Mouse (Mus musculus) midbrain, embryonic 16.5 days (tissue): ENCODE data around the gene Zmat5. TPM values are rescaled to one million over a fixed set of nuclear protein-coding genes. Genes with fewer than 3 reads are reported as not detected.
A peak's percentile ranks its signal among the peaks of the same experiment; 100 is the strongest.

Experiments used
- ATAC-seq: fragments of 200-750 bp; cut with Nextera tagmentation; 2 replicates; pipeline ENCODE4 v1.8.0; 2017; ENCODE audit warnings: moderate TSS enrichment
- H3K27ac ChIP-seq: fragments of 300-500 bp; sonication (generic); 2 replicates; pipeline ENCODE4 v1.5.1; 2014; ENCODE audit warnings: mild to moderate bottlenecking, low read length, mixed read lengths
- H3K27me3 ChIP-seq: fragments of 300-500 bp; sonication (generic); 2 replicates; pipeline ENCODE4 v1.6.1; 2014; ENCODE audit warnings: low read depth, low read length, mixed read lengths; ENCODE audit not compliant: control insufficient read depth, insufficient read depth
- H3K36me3 ChIP-seq: fragments of 300-500 bp; sonication (generic); 2 replicates; pipeline ENCODE4 v1.6.1; 2014; ENCODE audit warnings: mild to moderate bottlenecking, low read length, moderate library complexity, mixed read lengths; ENCODE audit not compliant: control insufficient read depth, insufficient read depth
- H3K4me1 ChIP-seq: fragments of 300-500 bp; sonication (generic); 2 replicates; pipeline ENCODE4 v1.6.1; 2014; ENCODE audit warnings: mild to moderate bottlenecking, low read length, mixed read lengths; ENCODE audit not compliant: control insufficient read depth, insufficient read depth
- H3K4me2 ChIP-seq: fragments of 300-500 bp; sonication (generic); 2 replicates; pipeline ENCODE4 v1.6.1; 2014; ENCODE audit warnings: mild to moderate bottlenecking, low read length, mixed read lengths
- H3K4me3 ChIP-seq: fragments of 300-500 bp; sonication (generic); 2 replicates; pipeline ENCODE4 v1.5.1; 2014; ENCODE audit warnings: low read depth, mild to moderate bottlenecking, low read length, moderate library complexity, mixed read lengths
- H3K9ac ChIP-seq: fragments of 300-500 bp; sonication (generic); 2 replicates; pipeline ENCODE4 v1.6.1; 2014; ENCODE audit warnings: low read depth, low read length, mixed read lengths
- H3K9me3 ChIP-seq: fragments of 300-500 bp; sonication (generic); replicated peaks from 2 replicates; pipeline ENCODE4 v1.6.1; 2014; ENCODE audit warnings: mild to moderate bottlenecking, low read length, mixed read lengths; ENCODE audit not compliant: control insufficient read depth, poor library complexity, severe bottlenecking
- WGBS: fragments of 180-500 bp; shearing (Covaris S2); extraction: QIAGEN DNeasy Blood & Tissue Kit; methylation state at CpG from one replicate; pipeline ENCODE4 v1.1.7; 2014; 5-methylcytosine and 5-hydroxymethylcytosine counted together
- polyA plus RNA-seq: library from polyadenylated mRNA; unstranded; fragments of >200 nt; fragmentation: Nextera tagmentation; extraction: Ambion mirVana; gene quantifications from 2 replicates; pipeline ENCODE4 v1.2.1, GENCODE M21; 2015

Gene Zmat5
- polyA plus RNA-seq, 1 experiment from 2014 or later, result 49.4 TPM

- no peak for ATAC-seq
- H3K4me2 ChIP-seq, result no peak overlapping the region
- H3K9ac ChIP-seq, result no peak overlapping the region
- no peak overlapping the region for H3K4me3 ChIP-seq
- H3K36me3 ChIP-seq, result no peaks in the 10 kb centered on the region
- H3K4me1 ChIP-seq, result peaks cover 4% of the 10 kb centered on the region
- WGBS, result 82% methylated on average over 10 of the region's 10 CpGs
- peaks cover 2% of the 10 kb centered on the region for H3K27me3 ChIP-seq
- no peaks in the 10 kb centered on the region for H3K9me3 ChIP-seq
- H3K27ac ChIP-seq, result no peak overlapping the region
Measured at GRCm38 (mm10) chr11:4737682-4738081, 33.2 kb downstream of the Zmat5 start.

- no peak overlapping the region for H3K9ac ChIP-seq
- H3K4me2 ChIP-seq, result no peak overlapping the region
- ATAC-seq, result no peak
- no peak overlapping the region for H3K4me3 ChIP-seq
- H3K27me3 ChIP-seq, result peaks cover 2% of the 10 kb centered on the region
- no peaks in the 10 kb centered on the region for H3K36me3 ChIP-seq
- H3K4me1 ChIP-seq, result peaks cover 4% of the 10 kb centered on the region
- H3K9me3 ChIP-seq, result no peaks in the 10 kb centered on the region
- WGBS, result 94% methylated on average over 16 of the region's 16 CpGs
- H3K27ac ChIP-seq, result no peak overlapping the region
Measured at GRCm38 (mm10) chr11:4738719-4739118, 34.2 kb downstream of the Zmat5 start.

- Histone ChIP-seq H3K36me3 (no peaks in the 10 kb centered on the region), H3K4me1 (peaks cover 7% of the 10 kb centered on the region), H3K4me2 (no peak overlapping the region), H3K27ac (no peak overlapping the region), H3K27me3 (peaks cover 23% of the 10 kb centered on the region), H3K9ac (no peak overlapping the region), H3K4me3 (no peak overlapping the region), H3K9me3 (no peaks in the 10 kb centered on the region)
- whole genome bisulfite sequencing, result 76% methylated on average over 5 of the region's 5 CpGs
- no peak for ATAC-seq
Measured at GRCm38 (mm10) chr11:4740785-4741184, 36.3 kb downstream of the Zmat5 start.

GRCm38 (mm10) chr11:4744691-4745090 lies 40.2 kb downstream of the Zmat5 start:
- H3K27me3 ChIP-seq, result peaks cover 46% of the 10 kb centered on the region
- no peak overlapping the region for H3K9ac ChIP-seq
- H3K4me2 ChIP-seq, result peak overlapping the region; percentile 100; the same call in 1 of the 2 replicates
- no peak overlapping the region for H3K27ac ChIP-seq
- ATAC-seq, result no peak
- peaks cover 16% of the 10 kb centered on the region for H3K4me1 ChIP-seq
- 65% methylated on average over 6 of the region's 6 CpGs for WGBS
- no peaks in the 10 kb centered on the region for H3K9me3 ChIP-seq
- H3K4me3 ChIP-seq, result no peak overlapping the region
- H3K36me3 ChIP-seq, result no peaks in the 10 kb centered on the region

- peak overlapping the region; percentile 67 for H3K4me3 ChIP-seq
- ATAC-seq, result peak; percentile 12; the same call in 1 of the 2 replicates
Measured at GRCm38 (mm10) chr11:4745969-4746368, 41.5 kb downstream of the Zmat5 start.

GRCm38 (mm10) chr11:4746733-4747132 lies 42.3 kb downstream of the Zmat5 start, which contains the start of gene Cabp7:
Gene Cabp7 (minus strand): TSS chr11:4746778.
- H3K4me2 ChIP-seq, result peak within 1 kb of the TSS; percentile 100
- no peak within 1 kb of the TSS for H3K27ac ChIP-seq
- H3K36me3 ChIP-seq, result no peaks in the 10 kb centered on the region
- ATAC-seq, result no peak
- 2% methylated on average over 9 of the region's 73 CpGs for WGBS
- H3K9me3 ChIP-seq, result no peaks in the 10 kb centered on the region
- H3K27me3 ChIP-seq, result peaks cover 51% of the 10 kb centered on the region
- H3K9ac ChIP-seq, result peak within 1 kb of the TSS; percentile 69
- H3K4me1 ChIP-seq, result peaks cover 18% of the 10 kb centered on the region
- H3K4me3 ChIP-seq, result peak within 1 kb of the TSS; percentile 67

More at GRCm38 (mm10) chr11:4745969-4746368, 41.5 kb downstream of the Zmat5 start:
- WGBS, result under 1% methylated on average over 32 of the region's 39 CpGs
- Histone ChIP-seq H3K4me1 (peaks cover 18% of the 10 kb centered on the region), H3K4me2 (peak overlapping the region; percentile 100), H3K36me3 (no peaks in the 10 kb centered on the region), H3K27ac (no peak overlapping the region), H3K27me3 (peaks cover 51% of the 10 kb centered on the region), H3K9me3 (no peaks in the 10 kb centered on the region), H3K9ac (peak overlapping the region; percentile 69)

- H3K4me1 ChIP-seq, result peaks cover 18% of the 10 kb centered on the region
- H3K9ac ChIP-seq, result peak overlapping the region; percentile 69
- whole genome bisulfite sequencing, result 3% methylated on average over 11 of the region's 12 CpGs
- peak overlapping the region; percentile 100 for H3K4me2 ChIP-seq
- no peaks in the 10 kb centered on the region for H3K36me3 ChIP-seq
- peaks cover 51% of the 10 kb centered on the region for H3K27me3 ChIP-seq
- no peaks in the 10 kb centered on the region for H3K9me3 ChIP-seq
- no peak overlapping the region for H3K27ac ChIP-seq
- ATAC-seq, result no peak; the same call in 1 of the 2 replicates
- peak overlapping the region; percentile 67 for H3K4me3 ChIP-seq
Measured at GRCm38 (mm10) chr11:4747285-4747684, 42.8 kb downstream of the Zmat5 start.

GRCm38 (mm10) chr11:4750263-4750662 lies 45.8 kb downstream of the Zmat5 start:
- H3K36me3 ChIP-seq, result no peaks in the 10 kb centered on the region
- H3K4me2 ChIP-seq, result no peak overlapping the region

GRCm38 (mm10) chr11:4752836-4753235 lies 48.4 kb downstream of the Zmat5 start:
- WGBS, result 30% methylated on average over 10 of the region's 10 CpGs

More at GRCm38 (mm10) chr11:4750263-4750662, 45.8 kb downstream of the Zmat5 start:
- H3K27ac ChIP-seq, result no peak overlapping the region
- no peak for ATAC-seq
- no peaks in the 10 kb centered on the region for H3K9me3 ChIP-seq
- no peak overlapping the region for H3K4me3 ChIP-seq
- WGBS, result 20% methylated on average over 9 of the region's 9 CpGs
- H3K4me1 ChIP-seq, result peaks cover 18% of the 10 kb centered on the region
- H3K9ac ChIP-seq, result no peak overlapping the region
- H3K27me3 ChIP-seq, result peaks cover 35% of the 10 kb centered on the region

More at GRCm38 (mm10) chr11:4752836-4753235, 48.4 kb downstream of the Zmat5 start:
- no peak overlapping the region for H3K4me3 ChIP-seq
- peaks cover 2% of the 10 kb centered on the region; the same call in 1 of the 2 replicates for H3K4me1 ChIP-seq
- no peaks in the 10 kb centered on the region for H3K9me3 ChIP-seq
- ATAC-seq, result no peak
- H3K27me3 ChIP-seq, result peaks cover 24% of the 10 kb centered on the region
- H3K4me2 ChIP-seq, result no peak overlapping the region
- H3K9ac ChIP-seq, result no peak overlapping the region
- H3K27ac ChIP-seq, result no peak overlapping the region
- no peaks in the 10 kb centered on the region for H3K36me3 ChIP-seq
